Mouse (Mus musculus): Measurements from ENCODE around the gene Os9.

The Os9 gene

GRCm38 (mm10) chr10:127114408-127114807 lies 6.5 kb downstream of the Os9 start:
- DNase-seq (ENCODE audit: low spot score): no peak

GRCm38 (mm10) chr10:127111001-127111887 lies 9.7 kb downstream of the Os9 start:
- no peak for DNase-seq (ENCODE audit: low spot score)

GRCm38 (mm10) chr10:127108262-127108583 lies 12.7 kb downstream of the Os9 start:
- no peak for DNase-seq (ENCODE audit: low spot score)

- no peak for DNase-seq (ENCODE audit: low spot score)
Measured at GRCm38 (mm10) chr10:127107563-127108261, 13.2 kb downstream of the Os9 start.

GRCm38 (mm10) chr10:127103631-127104030 lies 17.3 kb downstream of the Os9 start:
- no peak for DNase-seq (ENCODE audit: low spot score)

- no peak for DNase-seq (ENCODE audit: low spot score)
Measured at GRCm38 (mm10) chr10:127101151-127101550, 19.8 kb downstream of the Os9 start.

GRCm38 (mm10) chr10:127100414-127100813 lies 20.5 kb downstream of the Os9 start:
- DNase-seq (ENCODE audit: low spot score): no peak

GRCm38 (mm10) chr10:127099868-127100267 lies 21.1 kb downstream of the Os9 start:
- no peak for DNase-seq (ENCODE audit: low spot score)

GRCm38 (mm10) chr10:127099191-127099590 lies 21.7 kb downstream of the Os9 start:
- no peak for DNase-seq (ENCODE audit: low spot score)

GRCm38 (mm10) chr10:127098514-127098913 lies 22.4 kb downstream of the Os9 start:
- DNase-seq (ENCODE audit: low spot score): no peak

GRCm38 (mm10) chr10:127094382-127094802 lies 26.5 kb downstream of the Os9 start:
- no peak for DNase-seq (ENCODE audit: low spot score)

GRCm38 (mm10) chr10:127092742-127093141 lies 28.2 kb downstream of the Os9 start:
- DNase-seq (ENCODE audit: low spot score): no peak

- no peak for DNase-seq (ENCODE audit: low spot score)
Measured at GRCm38 (mm10) chr10:127091507-127092396, 29.2 kb downstream of the Os9 start.

- DNase-seq (ENCODE audit: low spot score): no peak
Measured at GRCm38 (mm10) chr10:127090560-127091411, 30.1 kb downstream of the Os9 start.

GRCm38 (mm10) chr10:127085633-127086032 lies 35.3 kb downstream of the Os9 start:
- no peak for DNase-seq (ENCODE audit: low spot score)

- no peak for DNase-seq (ENCODE audit: low spot score)
Measured at GRCm38 (mm10) chr10:127085052-127085451, 35.9 kb downstream of the Os9 start.

GRCm38 (mm10) chr10:127083915-127084306 lies 37.0 kb downstream of the Os9 start:
- DNase-seq (ENCODE audit: low spot score): no peak

- DNase-seq (ENCODE audit: low spot score): no peak
Measured at GRCm38 (mm10) chr10:127083292-127083914, 37.5 kb downstream of the Os9 start.

- no peak for DNase-seq (ENCODE audit: low spot score)
Measured at GRCm38 (mm10) chr10:127081996-127082620, 38.8 kb downstream of the Os9 start.

Measured in c-Kit-positive CD71-positive TER-119-positive erythroid progenitor cells, embryonic 14.5 days (primary cell).